Mouse (Mus musculus) embryonic facial prominence, embryonic 15.5 days (tissue): ENCODE data around the gene B230217C12Rik. TPM values are rescaled to one million over a fixed set of nuclear protein-coding genes. Genes with fewer than 3 reads are reported as not detected.
A peak's percentile ranks its signal among the peaks of the same experiment; 100 is the strongest.
"Not testable (repeated sequence)": the region's sequence is repeated elsewhere in the genome, so short reads cannot be mapped to it uniquely, and the experiment has no call there.

Experiments
- ATAC-seq: fragments of 200-750 bp; cut with Nextera tagmentation; 2 replicates; pipeline ENCODE4 v1.8.0; 2017; ENCODE audit warnings: low read depth, moderate TSS enrichment; ENCODE audit not compliant: insufficient number of reproducible peaks, low FRiP score, low TSS enrichment
- H3K27ac ChIP-seq: fragments of 300-500 bp; sonication (generic); replicated peaks from 2 replicates; pipeline ENCODE4 v1.5.1; 2015; ENCODE audit warnings: mild to moderate bottlenecking, inconsistent platforms
- H3K27me3 ChIP-seq: fragments of 300-500 bp; sonication (generic); 2 replicates; pipeline ENCODE4 v1.6.1; 2015; ENCODE audit warnings: inconsistent platforms
- H3K36me3 ChIP-seq: fragments of 300-500 bp; sonication (generic); 2 replicates; pipeline ENCODE4 v1.6.1; 2015; ENCODE audit warnings: mild to moderate bottlenecking, inconsistent platforms
- H3K4me1 ChIP-seq: fragments of 300-500 bp; sonication (generic); 2 replicates; pipeline ENCODE4 v1.6.1; 2015; ENCODE audit warnings: inconsistent platforms
- H3K4me2 ChIP-seq: fragments of 300-500 bp; sonication (generic); replicated peaks from 2 replicates; pipeline ENCODE4 v1.6.1; 2015; ENCODE audit warnings: mild to moderate bottlenecking, inconsistent platforms
- H3K4me3 ChIP-seq: fragments of 300-500 bp; sonication (generic); replicated peaks from 2 replicates; pipeline ENCODE4 v1.5.1; 2015; ENCODE audit warnings: mild to moderate bottlenecking, inconsistent platforms
- H3K9ac ChIP-seq: fragments of 300-500 bp; sonication (generic); 2 replicates; pipeline ENCODE4 v1.6.1; 2015; ENCODE audit warnings: inconsistent platforms
- H3K9me3 ChIP-seq: fragments of 300-500 bp; sonication (generic); replicated peaks from 2 replicates; pipeline ENCODE4 v1.6.1; 2016; ENCODE audit warnings: inconsistent platforms
- WGBS: fragments of 180-500 bp; shearing (Covaris S2); methylation state at CpG from one replicate; pipeline ENCODE4 v1.1.7; 2015; 5-methylcytosine and 5-hydroxymethylcytosine counted together
- polyA plus RNA-seq: library from polyadenylated mRNA; unstranded; fragments of >200 nt; fragmentation: Nextera tagmentation; extraction: Ambion mirVana; gene quantifications from 2 replicates; pipeline ENCODE4 v1.2.1, GENCODE M21; 2015

The B230217C12Rik gene
- polyA plus RNA-seq, 1 experiment from 2014 or later = 6.8 TPM

GRCm38 (mm10) chr11:97840135-97840490 lies 467 bp upstream of the B230217C12Rik start:
- Histone ChIP-seq H3K36me3 (peaks cover 27% of the 10 kb centered on the region), H3K4me1 (peaks cover 19% of the 10 kb centered on the region; the same call in 1 of the 2 replicates), H3K4me2 (peak overlapping the region; percentile 57), H3K27ac (peak overlapping the region; percentile 82), H3K27me3 (no peaks in the 10 kb centered on the region), H3K9me3 (no peaks in the 10 kb centered on the region), H3K4me3 (peak overlapping the region; percentile 44), H3K9ac (no peak overlapping the region)
- WGBS = 58% methylated on average over 2 of the region's 2 CpGs
- ATAC-seq = no peak

GRCm38 (mm10) chr11:97840991-97841661 lies 546 bp downstream of the B230217C12Rik start:
- Histone ChIP-seq H3K36me3 (peaks cover 18% of the 10 kb centered on the region), H3K9ac (peak overlapping the region; percentile 7; the same call in 1 of the 2 replicates), H3K4me1 (peaks cover 19% of the 10 kb centered on the region; the same call in 1 of the 2 replicates), H3K27me3 (no peaks in the 10 kb centered on the region), H3K9me3 (no peaks in the 10 kb centered on the region), H3K4me3 (peak overlapping the region; percentile 44), H3K4me2 (peak overlapping the region; percentile 57), H3K27ac (peak overlapping the region; percentile 82)
- 1% methylated on average over 22 of the region's 22 CpGs for WGBS
- ATAC-seq = peak; percentile 89

GRCm38 (mm10) chr11:97842001-97842400 lies 1.4 kb downstream of the B230217C12Rik start:
- peak overlapping the region; percentile 57 for H3K4me2 ChIP-seq
- 0 out of 2 replicates have a peak overlapping the region, but pooled peaks have one; percentile 44 for H3K4me3 ChIP-seq
- peaks cover 9% of the 10 kb centered on the region for H3K36me3 ChIP-seq
- no peaks in the 10 kb centered on the region for H3K9me3 ChIP-seq
- ATAC-seq = no peak
- H3K27me3 ChIP-seq = no peaks in the 10 kb centered on the region
- peaks cover 19% of the 10 kb centered on the region; the same call in 1 of the 2 replicates for H3K4me1 ChIP-seq
- no peak overlapping the region for H3K27ac ChIP-seq
- WGBS = 47% methylated on average over 4 of the region's 4 CpGs
- H3K9ac ChIP-seq = no peak overlapping the region

- no peaks in the 10 kb centered on the region for H3K36me3 ChIP-seq
- 67% methylated on average over 6 of the region's 6 CpGs for WGBS
- no peaks in the 10 kb centered on the region for H3K27me3 ChIP-seq
- no peak overlapping the region for H3K4me2 ChIP-seq
- no peaks in the 10 kb centered on the region for H3K4me1 ChIP-seq
- no peak overlapping the region for H3K9ac ChIP-seq
- H3K4me3 ChIP-seq = no peak overlapping the region
- no peak overlapping the region for H3K27ac ChIP-seq
- no peaks in the 10 kb centered on the region for H3K9me3 ChIP-seq
- no peak for ATAC-seq
Observed at GRCm38 (mm10) chr11:97850367-97850766, 9.8 kb downstream of the B230217C12Rik start.

GRCm38 (mm10) chr11:97851601-97852000 lies 11.0 kb downstream of the B230217C12Rik start:
- no peaks in the 10 kb centered on the region for H3K27me3 ChIP-seq
- no peaks in the 10 kb centered on the region for H3K9me3 ChIP-seq
- no peak overlapping the region for H3K4me2 ChIP-seq
- H3K4me3 ChIP-seq = no peak overlapping the region
- ATAC-seq = no peak
- WGBS = 93% methylated on average over 2 of the region's 2 CpGs
- H3K4me1 ChIP-seq = no peaks in the 10 kb centered on the region
- no peak overlapping the region for H3K27ac ChIP-seq
- no peaks in the 10 kb centered on the region for H3K36me3 ChIP-seq
- no peak overlapping the region for H3K9ac ChIP-seq

GRCm38 (mm10) chr11:97855473-97855872 lies 14.9 kb downstream of the B230217C12Rik start:
- H3K36me3 ChIP-seq = no peaks in the 10 kb centered on the region
- H3K4me2 ChIP-seq = no peak overlapping the region
- WGBS = 89% methylated on average over 2 of the region's 2 CpGs

GRCm38 (mm10) chr11:97862148-97862547 lies 21.6 kb downstream of the B230217C12Rik start:
- no peak for ATAC-seq
- 88% methylated on average over 2 of the region's 2 CpGs for WGBS
- Histone ChIP-seq H3K9me3 (no peaks in the 10 kb centered on the region), H3K27me3 (no peaks in the 10 kb centered on the region), H3K4me1 (no peaks in the 10 kb centered on the region), H3K27ac (no peak overlapping the region), H3K4me2 (no peak overlapping the region), H3K4me3 (no peak overlapping the region), H3K9ac (no peak overlapping the region), H3K36me3 (no peaks in the 10 kb centered on the region)

More at GRCm38 (mm10) chr11:97855473-97855872, 14.9 kb downstream of the B230217C12Rik start:
- no peak overlapping the region for H3K27ac ChIP-seq
- H3K4me1 ChIP-seq = no peaks in the 10 kb centered on the region
- H3K9me3 ChIP-seq = no peaks in the 10 kb centered on the region
- H3K9ac ChIP-seq = no peak overlapping the region
- H3K27me3 ChIP-seq = no peaks in the 10 kb centered on the region
- ATAC-seq = no peak
- no peak overlapping the region for H3K4me3 ChIP-seq

- no peak for ATAC-seq
- WGBS = 88% methylated on average over 5 of the region's 5 CpGs
- no peaks in the 10 kb centered on the region for H3K9me3 ChIP-seq
- H3K36me3 ChIP-seq = no peaks in the 10 kb centered on the region
- H3K27me3 ChIP-seq = no peaks in the 10 kb centered on the region
- H3K4me1 ChIP-seq = no peaks in the 10 kb centered on the region
- no peak overlapping the region for H3K9ac ChIP-seq
- H3K27ac ChIP-seq = no peak overlapping the region
- H3K4me2 ChIP-seq = no peak overlapping the region
- H3K4me3 ChIP-seq = no peak overlapping the region
Observed at GRCm38 (mm10) chr11:97865421-97865820, 24.8 kb downstream of the B230217C12Rik start.

GRCm38 (mm10) chr11:97866091-97866888 lies 25.7 kb downstream of the B230217C12Rik start:
- Histone ChIP-seq H3K4me2 (no peak overlapping the region), H3K9ac (no peak overlapping the region), H3K4me3 (no peak overlapping the region), H3K27me3 (no peaks in the 10 kb centered on the region), H3K27ac (no peak overlapping the region), H3K36me3 (no peaks in the 10 kb centered on the region), H3K4me1 (no peaks in the 10 kb centered on the region), H3K9me3 (no peaks in the 10 kb centered on the region)
- ATAC-seq = no peak
- WGBS = 85% methylated on average over 3 of the region's 3 CpGs

- H3K36me3 ChIP-seq = no peaks in the 10 kb centered on the region
- no peak overlapping the region for H3K27ac ChIP-seq
- H3K9me3 ChIP-seq = no peaks in the 10 kb centered on the region
- H3K27me3 ChIP-seq = no peaks in the 10 kb centered on the region
- no peak overlapping the region for H3K4me2 ChIP-seq
- no peak overlapping the region for H3K4me3 ChIP-seq
- no peak for ATAC-seq
- no peak overlapping the region for H3K9ac ChIP-seq
- no peaks in the 10 kb centered on the region for H3K4me1 ChIP-seq
- 80% methylated on average over 3 of the region's 3 CpGs for WGBS
Observed at GRCm38 (mm10) chr11:97867591-97867990, 27.0 kb downstream of the B230217C12Rik start.

- H3K36me3 ChIP-seq, H3K4me1 ChIP-seq, H3K27me3 ChIP-seq, H3K4me3 ChIP-seq, H3K9me3 ChIP-seq, ATAC-seq, H3K9ac ChIP-seq, H3K4me2 ChIP-seq, H3K27ac ChIP-seq: not testable (repeated sequence)
- 85% methylated on average over 5 of the region's 5 CpGs for WGBS
Observed at GRCm38 (mm10) chr11:97872378-97872777, 31.8 kb downstream of the B230217C12Rik start.
